Mouse (Mus musculus) liver, adult 10 weeks (tissue): ENCODE measurements around the gene Myzap. TPM values are rescaled to one million over a fixed set of nuclear protein-coding genes. Genes with fewer than 3 reads are reported as not detected.

Source experiments
- polyA plus RNA-seq: library from polyadenylated mRNA; stranded (reverse); fragments of 350-450 nt; fragmentation: Illumina TruSeq; extraction: RNeasy Lipid Tissue Mini Kit (QIAGEN cat#74804); gene quantifications from one replicate; pipeline ENCODE4 v1.2.3, GENCODE M21; 2014; ENCODE audit warnings: low read depth, low replicate concordance

Gene Myzap
- polyA plus RNA-seq: 1.2 TPM

DNA sequence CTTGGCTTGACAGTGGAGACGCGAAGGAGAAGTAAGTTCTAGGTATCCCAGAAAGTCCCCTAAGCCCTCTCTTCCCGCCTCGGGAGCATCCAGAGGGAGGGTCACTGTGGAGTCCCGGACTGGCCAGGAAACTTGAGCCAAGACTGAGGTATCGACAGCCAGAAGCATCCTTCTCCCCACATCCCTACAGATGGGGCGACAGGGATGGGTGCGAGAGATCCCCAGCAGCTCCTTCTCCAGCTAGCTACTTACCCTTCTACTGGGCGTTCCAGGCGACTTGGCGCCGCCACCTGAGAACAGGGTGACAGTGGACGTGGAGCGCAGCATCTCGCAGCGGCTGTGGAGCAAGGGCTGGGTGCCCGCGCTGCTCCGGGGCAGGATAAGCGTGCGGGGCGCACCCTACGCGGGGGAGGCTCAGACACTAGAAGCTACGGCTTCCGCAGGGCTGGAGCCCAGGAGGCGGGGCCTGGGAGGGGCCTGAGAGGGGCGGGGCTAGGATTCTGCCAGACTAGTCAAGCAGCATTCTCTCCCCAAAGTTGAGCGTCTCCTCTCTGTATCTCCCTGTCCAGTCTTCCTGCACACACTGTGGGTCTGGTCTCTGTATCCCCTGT is at the start of gene Myzap:
Gene Myzap (minus strand): TSS at position 423 of the 611 bp plus-strand sequence.

DNA sequence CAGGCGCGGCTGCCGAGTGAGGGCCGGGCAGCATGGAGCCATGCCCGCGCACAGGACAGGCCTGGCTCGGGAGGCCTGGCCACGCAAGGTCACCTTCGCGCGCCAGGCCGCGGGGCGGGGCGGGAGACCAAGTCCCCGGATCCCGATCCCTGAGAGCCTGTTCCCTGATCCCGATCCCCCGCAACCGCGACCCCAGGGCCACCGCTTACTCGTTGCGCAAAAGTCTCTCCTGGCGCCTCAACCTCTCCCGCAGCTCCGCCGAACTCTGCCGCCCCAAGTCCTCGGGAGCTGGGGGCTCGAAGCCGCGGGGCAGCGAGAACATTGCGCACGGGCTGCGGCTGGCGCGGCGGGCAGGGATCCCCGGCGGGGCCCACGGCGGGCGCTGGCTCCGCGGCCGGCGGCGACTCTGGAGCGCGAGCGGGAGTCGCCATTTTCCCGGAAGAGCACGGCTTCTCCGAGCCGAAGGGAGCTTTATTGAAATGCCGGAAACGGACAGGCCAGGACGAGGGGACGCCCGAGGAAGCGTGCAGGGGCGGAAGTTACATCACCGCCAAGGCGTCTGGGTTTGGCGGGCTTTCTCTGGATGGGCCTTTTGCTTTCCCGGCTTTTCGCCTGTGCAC is 106.6 kb downstream of the Myzap start, which contains the start of gene Polr2m:
Gene Polr2m (minus strand): TSS at position 461 of the 620 bp plus-strand sequence.

Other genes with a start within 250 kb of the Myzap start
- 74.4 TPM for gene Polr2m, start 106.4 kb downstream of the Myzap start, polyA plus RNA-seq
- gene Cgnl1, start 179.2 kb upstream of the Myzap start, polyA plus RNA-seq: 19.3 TPM